Mouse (Mus musculus): Measurements from ENCODE around the gene Ltc4s.

The Ltc4s gene

DNA sequence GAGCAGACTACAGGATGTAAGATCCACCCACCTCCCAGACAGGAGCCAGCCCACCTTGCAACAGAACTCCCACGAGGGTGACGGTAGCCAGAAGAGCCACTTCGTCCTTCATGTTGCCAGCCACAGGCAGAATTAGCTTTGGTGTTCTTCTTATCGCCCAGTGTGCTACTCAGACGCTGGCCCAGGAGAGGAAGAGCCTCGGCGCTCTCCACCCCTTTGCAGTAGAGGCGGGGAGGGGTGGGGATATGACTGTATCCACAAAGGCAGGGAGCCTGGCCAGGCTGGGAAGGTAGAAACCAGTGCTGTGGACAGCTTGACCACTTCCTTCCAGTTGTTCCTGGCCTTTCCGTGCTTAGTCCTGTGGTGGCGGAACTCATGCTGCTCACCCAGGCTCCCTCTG is at the start of gene Ltc4s:
Gene Ltc4s (minus strand): TSS at position 293 of the 400 bp plus-strand sequence.
- DNase-seq (ENCODE audit: low spot score in 2 of 2) = no peak

DNA sequence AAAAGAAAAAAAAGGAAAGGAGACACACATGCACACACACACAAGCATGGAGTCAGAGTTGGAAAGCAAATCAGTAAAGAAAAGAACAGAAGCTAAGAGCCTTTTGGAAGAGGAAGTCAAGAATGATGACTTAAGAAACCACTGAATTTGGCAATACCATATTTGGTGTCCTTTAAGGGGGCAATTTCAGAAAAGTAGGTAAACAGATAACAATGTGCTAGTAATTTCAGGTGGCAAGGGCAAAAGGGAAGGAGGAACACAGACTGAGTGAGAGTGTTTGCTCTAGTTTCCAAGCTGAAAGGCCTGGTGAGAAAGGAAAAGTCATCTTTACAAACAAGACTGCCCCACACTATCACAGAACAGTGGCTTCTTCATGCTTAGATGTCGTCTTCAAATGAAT is 48.0 kb upstream of the Ltc4s start:
- no peak for DNase-seq (ENCODE audit: low spot score in 2 of 2)

- no peak for DNase-seq (ENCODE audit: low spot score in 2 of 2)
These were observed 47.3 kb upstream of the Ltc4s start for GRCm38 (mm10) chr11:50285696-50286095.

GRCm38 (mm10) chr11:50285263-50285662 is 46.8 kb upstream of the Ltc4s start:
- DNase-seq (ENCODE audit: low spot score in 2 of 2) = no peak

GRCm38 (mm10) chr11:50280053-50280452 is 41.6 kb upstream of the Ltc4s start:
- no peak for DNase-seq (ENCODE audit: low spot score in 2 of 2)

GRCm38 (mm10) chr11:50279005-50279404 is 40.6 kb upstream of the Ltc4s start:
- no peak for DNase-seq (ENCODE audit: low spot score in 2 of 2)

DNA sequence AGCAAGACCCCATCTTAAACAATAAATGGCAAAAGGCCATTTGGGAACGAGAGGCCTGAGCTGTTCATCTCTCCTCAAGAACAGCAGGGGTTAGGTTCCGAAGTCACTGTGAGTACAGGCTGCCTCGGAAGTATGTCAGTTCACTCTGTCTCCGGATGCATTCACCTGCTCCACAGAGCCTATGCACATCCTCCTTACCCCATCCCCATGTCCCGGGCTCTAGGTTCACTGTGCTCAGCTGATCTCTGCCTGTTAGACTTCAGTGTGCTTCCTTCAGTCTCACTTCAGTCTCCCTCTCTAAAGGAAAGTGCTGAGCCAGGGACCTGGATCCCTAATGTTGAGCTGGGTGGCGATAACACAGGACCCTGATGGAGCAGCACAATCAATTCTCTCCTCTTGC is 39.3 kb upstream of the Ltc4s start:
- no peak for DNase-seq (ENCODE audit: low spot score in 2 of 2)

GRCm38 (mm10) chr11:50277025-50277424 is 38.6 kb upstream of the Ltc4s start:
- no peak for DNase-seq (ENCODE audit: low spot score in 2 of 2)

GRCm38 (mm10) chr11:50275568-50276151 is 37.2 kb upstream of the Ltc4s start:
- DNase-seq (ENCODE audit: low spot score in 2 of 2) = no peak

DNA sequence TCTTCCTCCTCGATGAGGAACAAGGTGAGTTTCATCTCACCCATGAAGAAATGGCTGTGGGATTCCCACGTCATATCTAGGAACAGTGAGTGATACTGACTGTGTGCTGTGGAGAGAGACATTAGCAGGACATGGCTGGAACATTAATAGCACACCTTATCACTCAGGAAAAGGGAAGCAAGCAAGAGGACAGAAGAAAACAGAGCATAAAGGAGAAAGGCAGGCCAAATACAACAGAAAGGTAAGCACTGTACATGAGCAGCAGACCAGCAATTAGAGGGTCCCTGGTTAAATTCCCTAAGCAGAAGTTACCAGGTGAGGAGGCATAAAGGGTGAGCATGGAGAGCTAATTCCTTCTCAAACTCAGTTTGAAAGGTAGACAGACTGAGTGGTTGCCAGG is 36.7 kb upstream of the Ltc4s start:
- no peak for DNase-seq (ENCODE audit: low spot score in 2 of 2)

GRCm38 (mm10) chr11:50272819-50273218 is 34.4 kb upstream of the Ltc4s start:
- DNase-seq (ENCODE audit: low spot score in 2 of 2) = no peak

GRCm38 (mm10) chr11:50269885-50270284 is 31.5 kb upstream of the Ltc4s start:
- DNase-seq (ENCODE audit: low spot score in 2 of 2) = no peak

DNA sequence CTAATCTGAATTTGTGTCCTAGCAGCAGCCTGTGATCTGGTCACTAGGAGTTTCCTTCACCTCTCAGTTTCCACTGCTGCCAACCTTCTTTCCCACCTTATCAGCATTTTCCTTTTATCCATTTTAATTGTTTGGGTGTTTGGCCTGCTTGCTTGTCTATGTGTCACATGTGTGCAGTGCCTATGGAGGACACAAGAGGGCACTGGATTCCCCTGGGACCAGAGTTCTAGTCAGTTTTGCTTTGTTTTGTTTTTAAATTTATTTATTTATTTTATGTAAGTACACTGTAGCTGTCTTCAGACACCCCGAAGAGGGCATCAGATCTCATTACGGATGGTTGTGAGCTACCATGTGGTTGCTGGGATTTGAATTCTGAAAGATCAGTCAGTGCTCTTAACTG is 30.7 kb upstream of the Ltc4s start:
- no peak for DNase-seq (ENCODE audit: low spot score in 2 of 2)

DNA sequence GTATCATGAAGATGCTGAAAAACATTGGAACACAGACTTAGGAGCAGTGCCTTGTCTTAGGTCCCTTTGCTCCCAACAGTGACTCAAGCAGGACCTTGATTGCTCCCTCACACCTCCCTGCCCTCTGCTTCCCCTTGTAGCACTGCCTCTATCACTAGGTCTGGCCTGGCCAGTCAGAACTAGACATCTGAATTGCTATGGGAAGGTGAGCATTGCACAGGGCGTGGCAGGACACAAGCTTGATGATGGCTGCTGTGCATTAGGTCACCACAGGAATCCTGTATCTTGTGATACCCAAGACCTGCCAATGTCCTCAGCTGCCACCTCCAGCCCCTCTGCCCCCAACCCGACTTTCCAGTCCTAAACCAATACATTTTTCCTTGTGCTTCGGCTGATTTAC is 28.6 kb upstream of the Ltc4s start:
- no peak for DNase-seq (ENCODE audit: low spot score in 2 of 2)

DNA sequence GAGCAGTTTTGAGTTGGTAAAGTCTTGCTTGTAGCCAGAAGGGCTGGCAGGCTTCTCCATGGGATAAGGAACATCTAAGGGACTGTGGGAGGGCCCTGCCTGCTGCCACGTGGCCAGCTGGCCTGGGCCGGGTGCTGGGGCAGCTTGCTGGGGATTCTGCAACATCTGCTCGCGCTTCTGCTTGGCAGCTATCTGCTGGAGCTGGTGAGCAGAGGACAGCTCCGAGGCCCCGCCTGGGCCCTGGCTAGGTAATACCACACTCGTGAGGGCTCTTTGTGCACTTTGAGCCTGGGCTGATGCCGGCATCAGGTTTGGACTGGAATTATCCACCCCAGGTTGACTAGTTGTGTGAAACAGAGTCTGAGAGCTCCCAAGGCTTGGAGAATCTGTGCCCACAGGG is 27.5 kb upstream of the Ltc4s start:
- no peak for DNase-seq (ENCODE audit: low spot score in 2 of 2)

DNA sequence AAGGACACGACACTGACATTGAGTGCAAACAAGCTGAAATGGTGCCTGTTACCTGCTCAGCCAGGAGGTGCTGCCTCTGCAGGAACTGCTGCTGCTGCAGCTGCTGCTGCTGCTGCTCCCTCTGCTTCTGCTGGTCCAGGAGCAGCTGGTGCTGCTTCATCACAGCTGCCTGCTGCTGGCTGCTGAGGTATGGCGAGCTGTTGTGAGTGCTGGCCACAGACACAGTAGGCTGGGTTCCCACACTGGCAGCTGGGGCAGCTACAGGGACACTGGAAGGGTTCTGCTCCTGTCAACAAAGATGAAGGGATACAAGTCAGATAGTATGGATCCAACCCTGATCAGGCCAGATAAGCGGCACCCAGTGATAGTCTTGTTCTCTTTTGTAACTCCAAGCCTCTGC is 24.8 kb upstream of the Ltc4s start:
- no peak for DNase-seq (ENCODE audit: low spot score in 2 of 2)

DNA sequence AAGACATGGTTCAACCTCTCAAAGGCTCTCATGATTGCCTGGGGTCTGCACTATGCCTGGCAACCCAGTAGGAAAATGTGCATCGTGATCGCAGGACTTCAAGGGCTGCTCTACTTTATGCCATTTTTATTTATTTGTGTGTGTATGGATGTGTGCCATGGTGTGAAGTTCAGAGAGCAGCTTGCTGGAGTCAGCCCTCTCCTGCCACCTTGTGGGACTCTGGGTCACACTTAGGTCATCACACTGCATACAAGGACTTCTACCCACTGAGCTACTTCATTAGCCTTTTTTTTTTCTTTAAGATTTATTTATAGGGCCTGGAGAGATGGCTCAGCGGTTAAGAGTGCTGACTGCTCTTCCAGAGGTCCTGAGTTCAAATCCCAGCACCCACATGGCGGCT is 23.6 kb upstream of the Ltc4s start:
- no peak for DNase-seq (ENCODE audit: low spot score in 2 of 2)

- DNase-seq (ENCODE audit: low spot score in 2 of 2) = no peak
These were observed 19.9 kb upstream of the Ltc4s start for GRCm38 (mm10) chr11:50258310-50258709.

- no peak for DNase-seq (ENCODE audit: low spot score in 2 of 2)
These were observed 18.2 kb upstream of the Ltc4s start for GRCm38 (mm10) chr11:50256615-50257014.

GRCm38 (mm10) chr11:50254010-50254580 is 15.7 kb upstream of the Ltc4s start:
- peak; percentile 59 to 65 for DNase-seq (ENCODE audit: low spot score in 2 of 2)

DNA sequence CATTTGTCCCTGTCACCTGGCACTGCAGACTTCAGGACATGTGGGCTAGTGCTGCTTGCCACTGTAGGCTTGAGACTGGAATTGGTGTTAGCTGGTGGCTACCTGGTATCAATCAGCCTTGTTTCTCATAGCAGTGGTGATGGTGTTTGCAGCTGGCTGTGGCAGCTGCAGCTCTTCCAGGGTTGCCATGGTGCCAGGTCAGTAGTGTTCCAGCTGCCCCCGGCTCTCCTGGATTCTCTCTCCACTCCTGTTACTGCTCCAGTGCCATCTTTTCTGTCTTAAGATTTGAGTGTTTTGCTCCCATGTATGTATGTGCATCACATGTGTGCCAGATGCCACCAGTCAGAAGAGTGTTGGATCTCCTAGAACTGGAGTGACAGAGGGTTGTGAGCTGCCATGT is 15.0 kb upstream of the Ltc4s start:
- no peak for DNase-seq (ENCODE audit: low spot score in 2 of 2)

GRCm38 (mm10) chr11:50252684-50253265 is 14.4 kb upstream of the Ltc4s start:
- no peak for DNase-seq (ENCODE audit: low spot score in 2 of 2)

DNA sequence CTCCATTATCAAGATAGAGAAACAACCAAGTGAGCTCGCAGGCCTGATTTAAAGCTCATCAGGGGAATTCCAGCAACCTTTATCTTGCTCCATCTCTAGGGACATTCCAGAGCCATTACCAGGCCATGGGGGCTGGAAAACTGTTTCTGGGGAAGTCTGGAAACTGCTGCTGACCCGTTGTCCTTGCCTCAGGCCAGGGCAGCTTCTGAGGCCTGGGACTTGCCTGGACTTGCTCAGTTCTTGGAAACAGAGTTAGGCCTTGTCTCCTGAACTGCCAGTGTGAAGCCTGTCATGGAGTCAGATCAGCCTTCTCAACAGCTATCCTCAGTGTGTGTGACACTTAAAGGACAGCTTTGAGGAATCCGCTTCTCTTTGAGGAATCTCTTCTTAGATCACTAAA is 13.8 kb upstream of the Ltc4s start:
- no peak for DNase-seq (ENCODE audit: low spot score in 2 of 2)

All from frontal cortex, postnatal 25 days (tissue).